Mouse (Mus musculus) lung, adult 2 months (tissue): ENCODE results near the gene Serpina1b.
"Not testable (repeated sequence)": the region's sequence is repeated elsewhere in the genome, so short reads cannot be mapped to it uniquely, and the experiment has no call there.

Source experiments
- CTCF ChIP-seq: fragments of 200-500 bp; IDR thresholded peaks from 2 replicates; pipeline ENCODE4 v1.5.1; 2011; ENCODE audit warnings: mild to moderate bottlenecking, low read length, control low read depth; ENCODE audit not compliant: insufficient read depth
- POLR2A ChIP-seq: fragments of 200-500 bp; IDR thresholded peaks from 2 replicates; pipeline ENCODE4 v1.6.1; 2011; ENCODE audit warnings: low read depth, mild to moderate bottlenecking, control low read depth, low read length, borderline replicate concordance; ENCODE audit errors: extremely low read depth

- not testable (repeated sequence) for TF ChIP-seq CTCF, POLR2A
Observed at GRCm38 (mm10) chr12:103760316-103760715, 69.9 kb downstream of the Serpina1b start.
